Mouse (Mus musculus) right cerebral cortex, postnatal 14 days (tissue): ENCODE data around the gene Kif23.

Source experiments
- DNase-seq: peaks from one replicate; pipeline ENCODE4 v3.0.0; 2022

Kif23 gene

GRCm38 (mm10) chr9:61945973-61946611 is 482 bp downstream of the Kif23 start:
- DNase-seq = no peak

- DNase-seq = no peak
Measured at GRCm38 (mm10) chr9:61941054-61941453, 5.5 kb downstream of the Kif23 start.

- DNase-seq = no peak
Measured at GRCm38 (mm10) chr9:61933333-61933732, 13.2 kb downstream of the Kif23 start.

GRCm38 (mm10) chr9:61932009-61932408 is 14.6 kb downstream of the Kif23 start:
- no peak for DNase-seq

GRCm38 (mm10) chr9:61925086-61925660 is 21.4 kb downstream of the Kif23 start:
- no peak for DNase-seq

GRCm38 (mm10) chr9:61920331-61920730 is 26.2 kb downstream of the Kif23 start:
- DNase-seq = no peak

- no peak for DNase-seq
Measured at GRCm38 (mm10) chr9:61919464-61919863, 27.1 kb downstream of the Kif23 start.

GRCm38 (mm10) chr9:61917436-61917835 is 29.1 kb downstream of the Kif23 start:
- DNase-seq = no peak

- DNase-seq = no peak
Measured at GRCm38 (mm10) chr9:61916986-61917385, 29.6 kb downstream of the Kif23 start.

- no peak for DNase-seq
Measured at GRCm38 (mm10) chr9:61915393-61916005, 31.1 kb downstream of the Kif23 start.

GRCm38 (mm10) chr9:61914917-61915300 is 31.7 kb downstream of the Kif23 start:
- no peak for DNase-seq

GRCm38 (mm10) chr9:61914203-61914916 is 32.2 kb downstream of the Kif23 start, which contains the start of gene Rplp1:
Gene Rplp1 (minus strand): TSS chr9:61914542.
- peak; percentile 96 for DNase-seq

GRCm38 (mm10) chr9:61911300-61912128 is 35.1 kb downstream of the Kif23 start:
- no peak for DNase-seq

- DNase-seq = no peak
Measured at GRCm38 (mm10) chr9:61910526-61911256, 35.9 kb downstream of the Kif23 start.

- no peak for DNase-seq
Measured at GRCm38 (mm10) chr9:61909633-61910032, 36.9 kb downstream of the Kif23 start.

GRCm38 (mm10) chr9:61908832-61909407 is 37.7 kb downstream of the Kif23 start:
- no peak for DNase-seq

- no peak for DNase-seq
Measured at GRCm38 (mm10) chr9:61908341-61908740, 38.2 kb downstream of the Kif23 start.

GRCm38 (mm10) chr9:61907621-61908295 is 38.8 kb downstream of the Kif23 start:
- no peak for DNase-seq

GRCm38 (mm10) chr9:61906912-61907311 is 39.7 kb downstream of the Kif23 start:
- peak; percentile 56 for DNase-seq

- DNase-seq = no peak
Measured at GRCm38 (mm10) chr9:61905576-61905975, 41.0 kb downstream of the Kif23 start.

- no peak for DNase-seq
Measured at GRCm38 (mm10) chr9:61904201-61904600, 42.4 kb downstream of the Kif23 start.
